Mouse (Mus musculus) 416B (cell line): ENCODE results near the gene Lrp5.

Experiments used
- DNase-seq: peaks from one replicate; pipeline ENCODE4 v3.0.0; 2011; ENCODE audit warnings: low read depth

Gene Lrp5

GRCm38 (mm10) chr19:3686215-3686894 lies at the start of gene Lrp5:
Gene Lrp5 (minus strand): TSS chr19:3686564.
- DNase-seq: peak; percentile 27

DNA sequence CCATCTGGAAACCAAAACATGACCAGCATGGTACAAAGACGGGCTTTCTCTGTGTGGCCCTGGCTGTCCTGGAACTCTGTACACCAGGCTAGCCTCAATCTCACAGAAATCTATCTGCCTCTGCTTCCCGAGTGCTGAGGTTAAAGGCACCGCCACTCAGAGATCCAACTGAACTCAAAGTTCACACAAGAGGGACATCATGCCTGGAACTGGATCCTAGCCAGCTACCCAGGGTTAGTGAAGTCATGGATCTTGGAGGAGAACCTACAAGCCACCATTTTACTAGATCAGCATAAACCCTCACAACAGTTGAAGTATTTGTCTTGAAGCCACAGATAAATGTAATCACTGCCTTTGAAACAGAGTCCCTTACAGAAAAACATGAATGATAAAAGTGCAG lies 49.6 kb upstream of the Lrp5 start:
- no peak for DNase-seq

- DNase-seq: peak; percentile 27
These were observed 44.6 kb upstream of the Lrp5 start for GRCm38 (mm10) chr19:3730781-3731646.

DNA sequence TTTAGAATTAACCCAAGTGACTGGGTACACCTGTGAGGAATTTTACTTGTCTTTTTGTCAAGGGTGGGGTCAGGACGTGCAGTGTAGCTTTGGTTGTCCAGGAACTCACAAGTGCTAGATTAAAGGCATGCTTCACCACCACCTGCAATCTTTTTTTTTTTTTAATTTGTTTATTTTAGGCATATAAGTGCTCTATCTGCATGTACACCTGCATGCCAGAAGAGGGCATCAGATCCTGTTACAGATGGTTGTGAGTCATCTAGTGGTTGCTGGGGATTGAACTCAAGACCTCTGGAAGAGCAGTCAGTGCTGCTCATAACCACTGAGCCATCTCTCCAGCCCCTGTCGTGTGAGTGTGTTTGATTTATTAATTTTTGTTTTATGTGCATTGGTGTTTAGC lies 42.5 kb upstream of the Lrp5 start:
- peak; percentile 61 for DNase-seq

- DNase-seq: peak; percentile 82
These were observed 38.4 kb upstream of the Lrp5 start for GRCm38 (mm10) chr19:3724779-3725178.

- peak; percentile 74 for DNase-seq
These were observed 37.5 kb upstream of the Lrp5 start for GRCm38 (mm10) chr19:3723904-3724303.

GRCm38 (mm10) chr19:3723170-3723569 lies 36.8 kb upstream of the Lrp5 start:
- peak; percentile 79 for DNase-seq

GRCm38 (mm10) chr19:3719362-3719891 lies 33.1 kb upstream of the Lrp5 start:
- peak; percentile 49 for DNase-seq

DNA sequence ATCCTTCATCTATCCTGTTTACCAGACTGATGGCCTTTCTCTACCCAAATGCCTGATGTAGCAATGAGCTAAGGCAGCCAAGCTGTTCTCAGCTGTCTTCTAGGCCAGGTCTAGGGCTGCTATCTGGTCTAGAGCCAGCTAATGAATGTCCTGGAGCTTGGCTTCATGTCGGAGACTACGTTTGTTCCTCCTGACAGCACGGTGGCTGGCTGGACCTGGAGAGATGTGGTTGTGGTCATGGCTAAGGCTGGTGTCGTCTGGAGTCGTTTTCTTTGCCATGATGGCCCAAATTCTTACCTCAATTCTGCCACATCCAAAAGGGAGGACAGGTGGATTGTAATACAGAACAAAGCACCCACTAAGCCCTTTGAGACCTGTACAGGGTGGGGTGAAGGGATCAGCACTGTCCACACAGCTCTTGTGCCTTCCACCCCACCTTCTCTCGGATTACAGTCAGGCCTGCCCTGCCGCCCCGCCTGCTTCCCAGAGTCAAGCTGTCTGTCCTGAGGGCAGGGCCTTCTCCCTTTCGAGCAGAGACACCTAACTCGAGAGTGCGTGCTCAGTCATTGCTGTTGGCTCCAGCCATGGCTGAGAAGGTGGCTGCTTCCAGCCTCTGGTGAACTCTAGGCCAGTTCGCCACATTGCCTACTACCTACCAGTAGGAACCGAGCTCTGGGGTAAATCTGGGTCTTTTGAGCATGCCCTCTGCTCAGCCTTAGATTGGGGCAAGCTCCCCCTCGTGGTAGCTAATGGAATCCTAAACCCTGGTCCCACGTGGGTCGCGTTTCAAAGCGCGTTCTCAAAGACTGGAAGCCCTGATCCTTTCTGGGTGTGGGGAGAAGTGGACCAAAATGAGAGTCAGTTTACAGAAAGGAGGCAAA lies 32.4 kb upstream of the Lrp5 start:
- DNase-seq: peak; percentile 74

DNA sequence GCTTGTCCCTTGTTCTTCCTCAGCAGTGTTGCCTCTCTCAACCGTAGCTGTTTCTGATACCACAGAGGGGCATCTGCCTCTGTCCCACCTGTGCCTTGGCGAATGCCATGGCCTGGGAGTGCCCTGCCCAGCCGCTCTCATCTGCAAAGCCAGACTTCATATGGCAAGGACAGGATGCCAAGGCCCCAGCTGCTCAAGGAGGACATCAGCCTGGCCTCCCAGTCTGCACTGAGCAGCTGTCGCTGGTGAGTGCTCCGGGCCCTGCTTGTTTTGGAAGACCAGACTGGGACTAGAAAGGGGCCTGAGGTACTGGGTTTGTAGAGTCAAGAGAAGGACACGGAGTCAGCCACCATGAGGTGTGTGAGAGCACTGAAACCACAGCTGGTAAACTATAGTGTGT lies 28.0 kb upstream of the Lrp5 start:
- DNase-seq: no peak

DNA sequence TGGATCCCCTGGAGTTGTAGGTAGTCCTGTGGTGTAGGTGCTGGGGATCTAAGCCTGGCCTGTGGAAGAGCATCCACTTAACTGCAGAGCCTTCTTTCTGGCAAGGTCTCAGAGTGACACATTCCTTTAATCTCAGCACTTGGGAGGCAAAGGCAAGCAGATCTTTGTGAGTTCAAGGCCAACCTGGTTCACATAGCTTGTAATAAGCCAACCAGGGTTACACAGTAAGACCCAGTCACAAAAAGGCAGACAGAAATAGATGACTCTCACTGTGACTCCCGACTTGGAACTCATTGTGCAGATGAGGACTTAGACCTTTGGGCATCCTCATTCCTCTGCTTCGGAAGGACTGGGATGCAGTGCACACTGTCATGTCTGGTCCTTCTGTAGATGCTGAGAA lies 24.1 kb upstream of the Lrp5 start:
- no peak for DNase-seq

- peak; percentile 17 for DNase-seq
These were observed 22.8 kb upstream of the Lrp5 start for GRCm38 (mm10) chr19:3709013-3709787.

- DNase-seq: peak; percentile 96
These were observed 22.0 kb upstream of the Lrp5 start, which contains the start of gene 1810055G02Rik for GRCm38 (mm10) chr19:3708078-3709012. Gene 1810055G02Rik (plus strand): TSS chr19:3708293.

- DNase-seq: no peak
These were observed 21.2 kb upstream of the Lrp5 start for GRCm38 (mm10) chr19:3707553-3707952.

- DNase-seq: peak; percentile 80
These were observed 19.9 kb upstream of the Lrp5 start for GRCm38 (mm10) chr19:3706258-3706657.

DNA sequence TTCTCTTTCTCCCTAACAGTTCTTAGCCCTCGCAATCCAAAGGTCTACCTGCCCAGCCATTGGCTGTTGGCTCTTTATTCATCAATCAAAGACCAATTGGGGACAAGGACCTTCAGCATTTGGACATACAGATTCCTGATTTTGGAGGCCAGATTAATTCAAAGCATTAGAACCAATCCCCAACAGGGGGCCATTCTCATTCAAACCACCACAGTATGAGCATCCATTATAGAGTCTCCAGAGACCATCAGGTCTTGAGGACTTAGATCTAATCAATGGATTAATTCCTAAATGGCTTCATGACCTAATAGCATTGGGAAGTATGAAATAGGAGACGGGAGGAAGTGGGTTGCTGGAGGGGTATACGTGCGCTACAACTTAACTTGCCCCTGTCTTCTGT lies 16.1 kb upstream of the Lrp5 start:
- DNase-seq: no peak

DNA sequence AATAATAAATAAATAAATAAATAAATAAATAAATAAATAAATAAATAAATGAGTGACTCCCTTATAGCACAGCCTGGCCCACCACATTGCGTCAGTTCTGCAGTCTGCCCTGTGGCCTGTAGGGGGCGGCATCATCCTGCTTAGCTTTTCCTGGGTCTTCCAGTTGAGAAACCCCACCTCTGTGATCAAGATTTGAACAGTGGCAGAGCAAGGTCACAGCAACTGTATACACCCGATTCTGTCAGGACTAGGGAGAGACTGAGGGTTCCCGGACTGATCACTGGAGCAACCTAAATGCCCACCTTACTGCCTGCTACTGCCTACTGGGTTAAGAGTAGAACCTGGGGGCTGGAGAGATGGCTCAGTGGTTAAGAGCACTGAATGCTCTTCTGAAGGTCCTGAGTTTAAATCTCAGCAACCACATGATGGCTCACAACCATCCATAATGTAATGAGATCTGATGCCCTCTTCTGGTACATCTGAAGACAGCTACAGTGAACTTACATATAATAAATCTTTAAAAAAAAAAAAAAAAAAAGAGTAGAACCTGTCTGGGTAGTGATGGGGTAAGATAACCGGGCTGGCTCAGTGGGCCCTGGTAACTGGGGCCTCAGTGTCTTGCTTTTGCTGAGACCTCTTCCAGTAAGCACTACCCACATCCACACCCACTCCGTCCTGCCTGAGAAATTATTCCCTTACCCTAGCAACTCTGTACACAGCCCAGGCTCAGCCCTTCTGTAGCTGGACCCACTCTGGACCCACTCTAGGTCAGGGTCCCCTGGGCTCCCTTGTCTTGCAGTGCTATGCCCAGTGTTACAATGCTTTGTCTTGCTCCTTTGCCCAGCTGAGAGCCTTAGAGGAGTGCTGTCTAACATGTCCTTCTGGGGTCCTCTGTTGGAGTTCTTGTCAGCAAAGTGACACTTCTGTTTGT lies 13.4 kb upstream of the Lrp5 start:
- peak; percentile 77 for DNase-seq

GRCm38 (mm10) chr19:3698035-3698434 lies 11.7 kb upstream of the Lrp5 start:
- DNase-seq: no peak

GRCm38 (mm10) chr19:3695976-3696375 lies 9.6 kb upstream of the Lrp5 start:
- DNase-seq: peak; percentile 37
